Mouse (Mus musculus) adrenal gland, postnatal 4 days (tissue): ENCODE results near the gene Cd2. TPM values are rescaled to one million over a fixed set of nuclear protein-coding genes. Genes with fewer than 3 reads are reported as not detected.

Experiments
- DNase-seq, 2 experiments: peaks; one replicate each; pipeline ENCODE4 v3.0.0; 2021 to 2022; ENCODE audit warnings: low spot score in 2 of 2, mixed read lengths in 2 of 2
- total RNA-seq, 2 experiments: library from RNA; stranded (reverse); gene quantifications; 2 replicates each; pipeline ENCODE4 v1.2.3; 2021

The Cd2 gene
- total RNA-seq, 2 experiments from 2014 or later, result 0.59 TPM; not detected in 1

- DNase-seq, result no peak
Observed at GRCm38 (mm10) chr3:101293571-101294135, 5.9 kb upstream of the Cd2 start.

- no peak for DNase-seq
Observed at GRCm38 (mm10) chr3:101292611-101293010, 4.9 kb upstream of the Cd2 start.

GRCm38 (mm10) chr3:101290587-101291520, 3.1 kb upstream of the Cd2 start:
- DNase-seq, result no peak

- DNase-seq, result no peak
Observed at GRCm38 (mm10) chr3:101290036-101290435, 2.3 kb upstream of the Cd2 start.

GRCm38 (mm10) chr3:101289406-101289805, 1.7 kb upstream of the Cd2 start:
- DNase-seq, result no peak

- DNase-seq, result no peak
Observed at GRCm38 (mm10) chr3:101286336-101287325, 1.1 kb downstream of the Cd2 start.

- DNase-seq, result no peak
Observed at GRCm38 (mm10) chr3:101285851-101286250, 1.9 kb downstream of the Cd2 start.

GRCm38 (mm10) chr3:101285021-101285615, 2.6 kb downstream of the Cd2 start:
- no peak for DNase-seq

GRCm38 (mm10) chr3:101283869-101284706, 3.7 kb downstream of the Cd2 start:
- DNase-seq, result no peak

GRCm38 (mm10) chr3:101283441-101283840, 4.3 kb downstream of the Cd2 start:
- DNase-seq, result no peak

- DNase-seq, result no peak
Observed at GRCm38 (mm10) chr3:101282556-101283180, 5.1 kb downstream of the Cd2 start.

GRCm38 (mm10) chr3:101281841-101282240, 5.9 kb downstream of the Cd2 start:
- DNase-seq, result no peak

- DNase-seq, result no peak
Observed at GRCm38 (mm10) chr3:101280348-101281311, 7.1 kb downstream of the Cd2 start.

GRCm38 (mm10) chr3:101279561-101279960, 8.2 kb downstream of the Cd2 start:
- no peak for DNase-seq

GRCm38 (mm10) chr3:101278396-101278795, 9.3 kb downstream of the Cd2 start:
- no peak for DNase-seq

GRCm38 (mm10) chr3:101277830-101278229, 9.9 kb downstream of the Cd2 start:
- DNase-seq, result no peak

GRCm38 (mm10) chr3:101276501-101277320, 11.0 kb downstream of the Cd2 start:
- no peak for DNase-seq
